Mouse (Mus musculus) megakaryocyte, embryonic 14.5 days (primary cell): ENCODE data around the gene Thap7.

ENCODE experiments used
- FLI1 ChIP-seq: IDR thresholded peaks from 2 replicates; pipeline ENCODE4 v1.6.1; 2012; ENCODE audit warnings: low read length, inconsistent platforms, mixed read lengths
- GATA1 ChIP-seq: IDR thresholded peaks from 3 replicates; pipeline ENCODE4 v1.6.1; 2012; ENCODE audit warnings: mixed read lengths, low read length, inconsistent platforms, borderline replicate concordance

- no peak for TF ChIP-seq GATA1
- no peak for TF ChIP-seq FLI1
Measured at GRCm38 (mm10) chr16:17561128-17561750, 30.3 kb upstream of the Thap7 start, which contains the start of gene Lrrc74b.
